Mouse (Mus musculus): ENCODE measurements around the gene Gm6614. TPM values are rescaled to one million over a fixed set of nuclear protein-coding genes. Genes with fewer than 3 reads are reported as not detected.
"Not testable (repeated sequence)": the region's sequence is repeated elsewhere in the genome, so short reads cannot be mapped to it uniquely, and the experiment has no call there.

The Gm6614 gene
- not detected in 2 replicates for polyA plus RNA-seq (2016; fragmentation: Nextera tagmentation; extraction: Ambion mirVana)

GRCm38 (mm10) chr6:142011364-142011955 is at the start of gene Gm6614:
TSS of gene Gm6614 (minus strand) at chr6:142011414.
- Histone ChIP-seq H3K9ac (no peak within 1 kb of the TSS), H3K36me3 (no peaks in the 10 kb centered on the region), H3K27ac (no peak within 1 kb of the TSS), H3K4me1 (no peaks in the 10 kb centered on the region), H3K4me2 (no peak within 1 kb of the TSS), H3K27me3 (replicated peaks) (no peaks in the 10 kb centered on the region), H3K4me3 (no peak within 1 kb of the TSS), H3K9me3 (replicated peaks) (no peaks in the 10 kb centered on the region)
- no peak for ATAC-seq
- WGBS (ENCODE audit: insufficient replicate concordance): 64% methylated on average over 4 of the region's 4 CpGs

GRCm38 (mm10) chr6:142058281-142058680 is 47.1 kb upstream of the Gm6614 start:
- not testable (repeated sequence) for H3K4me1 ChIP-seq; H3K27ac ChIP-seq; H3K9me3 ChIP-seq (replicated peaks); H3K4me2 ChIP-seq; H3K36me3 ChIP-seq; H3K9ac ChIP-seq; H3K27me3 ChIP-seq (replicated peaks); H3K4me3 ChIP-seq; ATAC-seq
- WGBS (ENCODE audit: insufficient replicate concordance): 62% methylated on average over 3 of the region's 3 CpGs

- WGBS (ENCODE audit: insufficient replicate concordance): 64% methylated on average over 1 of the region's 1 CpGs
- H3K36me3 ChIP-seq: no peaks in the 10 kb centered on the region
- H3K27me3 ChIP-seq (replicated peaks): no peaks in the 10 kb centered on the region
- H3K4me1 ChIP-seq: no peaks in the 10 kb centered on the region
- 0 out of 2 replicates have a peak, but pooled peaks cover 4% of the 10 kb centered on the region for H3K9me3 ChIP-seq (replicated peaks)
- H3K9ac ChIP-seq: no peak overlapping the region
- H3K27ac ChIP-seq: no peak overlapping the region
- ATAC-seq: no peak
- H3K4me3 ChIP-seq: no peak overlapping the region
- H3K4me2 ChIP-seq: no peak overlapping the region
Observed at GRCm38 (mm10) chr6:142047689-142048088, 36.5 kb upstream of the Gm6614 start.

GRCm38 (mm10) chr6:142045746-142046145 is 34.5 kb upstream of the Gm6614 start:
- Histone ChIP-seq H3K4me3 (no peak overlapping the region), H3K9ac (no peak overlapping the region), H3K27me3 (replicated peaks) (no peaks in the 10 kb centered on the region), H3K4me2 (no peak overlapping the region), H3K4me1 (no peaks in the 10 kb centered on the region), H3K36me3 (no peaks in the 10 kb centered on the region), H3K27ac (no peak overlapping the region), H3K9me3 (replicated peaks) (0 out of 2 replicates have a peak, but pooled peaks cover 6% of the 10 kb centered on the region)
- 74% methylated on average over 2 of the region's 2 CpGs for WGBS (ENCODE audit: insufficient replicate concordance)
- no peak for ATAC-seq

- H3K27ac ChIP-seq: no peak overlapping the region
- 78% methylated on average over 3 of the region's 3 CpGs for WGBS (ENCODE audit: insufficient replicate concordance)
- H3K27me3 ChIP-seq (replicated peaks): no peaks in the 10 kb centered on the region
- no peak overlapping the region for H3K4me3 ChIP-seq
- H3K4me2 ChIP-seq: no peak overlapping the region
- H3K4me1 ChIP-seq: no peaks in the 10 kb centered on the region
- 0 out of 2 replicates have a peak, but pooled peaks cover 7% of the 10 kb centered on the region for H3K9me3 ChIP-seq (replicated peaks)
- ATAC-seq: no peak
- no peak overlapping the region for H3K9ac ChIP-seq
- H3K36me3 ChIP-seq: no peaks in the 10 kb centered on the region
Observed at GRCm38 (mm10) chr6:142041896-142042295, 30.7 kb upstream of the Gm6614 start.

GRCm38 (mm10) chr6:142040306-142041175 is 29.3 kb upstream of the Gm6614 start:
- H3K36me3 ChIP-seq: no peaks in the 10 kb centered on the region
- H3K9me3 ChIP-seq (replicated peaks): 0 out of 2 replicates have a peak, but pooled peaks cover 6% of the 10 kb centered on the region
- ATAC-seq: no peak
- no peak overlapping the region for H3K27ac ChIP-seq
- H3K9ac ChIP-seq: no peak overlapping the region
- H3K27me3 ChIP-seq (replicated peaks): no peaks in the 10 kb centered on the region
- H3K4me1 ChIP-seq: no peaks in the 10 kb centered on the region
- no peak overlapping the region for H3K4me2 ChIP-seq
- no peak overlapping the region for H3K4me3 ChIP-seq
- 51% methylated on average over 16 of the region's 16 CpGs for WGBS (ENCODE audit: insufficient replicate concordance)

GRCm38 (mm10) chr6:142035771-142036170 is 24.6 kb upstream of the Gm6614 start:
- Histone ChIP-seq H3K4me3 (no peak overlapping the region), H3K36me3 (no peaks in the 10 kb centered on the region), H3K27ac (no peak overlapping the region), H3K27me3 (replicated peaks) (no peaks in the 10 kb centered on the region), H3K9ac (no peak overlapping the region), H3K9me3 (replicated peaks) (0 out of 2 replicates have a peak, but pooled peaks cover 2% of the 10 kb centered on the region), H3K4me2 (no peak overlapping the region), H3K4me1 (no peaks in the 10 kb centered on the region)
- ATAC-seq: no peak
- WGBS (ENCODE audit: insufficient replicate concordance): 59% methylated on average over 2 of the region's 2 CpGs

GRCm38 (mm10) chr6:142021671-142022070 is 10.5 kb upstream of the Gm6614 start:
- no peak for ATAC-seq

GRCm38 (mm10) chr6:141986772-141987171 is 24.4 kb downstream of the Gm6614 start:
- no peak overlapping the region for H3K4me3 ChIP-seq
- H3K27me3 ChIP-seq (replicated peaks): no peaks in the 10 kb centered on the region
- no peaks in the 10 kb centered on the region for H3K4me1 ChIP-seq
- 88% methylated on average over 6 of the region's 6 CpGs for WGBS (ENCODE audit: insufficient replicate concordance)
- H3K36me3 ChIP-seq: no peaks in the 10 kb centered on the region
- no peak overlapping the region for H3K4me2 ChIP-seq
- no peak for ATAC-seq
- no peaks in the 10 kb centered on the region; the same call in 1 of the 2 replicates for H3K9me3 ChIP-seq (replicated peaks)
- no peak overlapping the region for H3K27ac ChIP-seq
- H3K9ac ChIP-seq: no peak overlapping the region

More at GRCm38 (mm10) chr6:142021671-142022070, 10.5 kb upstream of the Gm6614 start:
- Histone ChIP-seq H3K27me3 (replicated peaks) (no peaks in the 10 kb centered on the region), H3K9ac (no peak overlapping the region), H3K4me2 (no peak overlapping the region), H3K9me3 (replicated peaks) (0 out of 2 replicates have a peak, but pooled peaks cover 4% of the 10 kb centered on the region), H3K36me3 (no peaks in the 10 kb centered on the region), H3K27ac (no peak overlapping the region), H3K4me3 (no peak overlapping the region), H3K4me1 (no peaks in the 10 kb centered on the region)
- 54% methylated on average over 3 of the region's 3 CpGs for WGBS (ENCODE audit: insufficient replicate concordance)

- no peak overlapping the region for H3K4me2 ChIP-seq
- H3K4me3 ChIP-seq: no peak overlapping the region
- H3K4me1 ChIP-seq: no peaks in the 10 kb centered on the region
- H3K27me3 ChIP-seq (replicated peaks): no peaks in the 10 kb centered on the region
- no peaks in the 10 kb centered on the region for H3K36me3 ChIP-seq
- H3K27ac ChIP-seq: no peak overlapping the region
- WGBS (ENCODE audit: insufficient replicate concordance): 55% methylated on average over 3 of the region's 3 CpGs
- no peak overlapping the region for H3K9ac ChIP-seq
- no peak for ATAC-seq
- no peaks in the 10 kb centered on the region; the same call in 1 of the 2 replicates for H3K9me3 ChIP-seq (replicated peaks)
Observed at GRCm38 (mm10) chr6:141984644-141985043, 26.6 kb downstream of the Gm6614 start.

GRCm38 (mm10) chr6:141962420-141962819 is 48.8 kb downstream of the Gm6614 start:
- no peak for ATAC-seq
- Histone ChIP-seq H3K27ac (no peak overlapping the region), H3K4me2 (no peak overlapping the region), H3K9me3 (replicated peaks) (no peaks in the 10 kb centered on the region), H3K36me3 (no peaks in the 10 kb centered on the region), H3K27me3 (replicated peaks) (no peaks in the 10 kb centered on the region), H3K4me1 (no peaks in the 10 kb centered on the region), H3K9ac (no peak overlapping the region), H3K4me3 (no peak overlapping the region)
- 41% methylated on average over 1 of the region's 1 CpGs for WGBS (ENCODE audit: insufficient replicate concordance)

GRCm38 (mm10) chr6:141961861-141962260 is 49.4 kb downstream of the Gm6614 start:
- Histone ChIP-seq H3K4me3 (no peak overlapping the region), H3K4me2 (no peak overlapping the region), H3K9ac (no peak overlapping the region), H3K36me3 (no peaks in the 10 kb centered on the region), H3K9me3 (replicated peaks) (0 out of 2 replicates have a peak, but pooled peaks cover 1% of the 10 kb centered on the region), H3K27ac (no peak overlapping the region), H3K27me3 (replicated peaks) (no peaks in the 10 kb centered on the region), H3K4me1 (no peaks in the 10 kb centered on the region)
- ATAC-seq: no peak
- 62% methylated on average over 3 of the region's 3 CpGs for WGBS (ENCODE audit: insufficient replicate concordance)

Measured in liver, embryonic 12.5 days (tissue).